Mouse (Mus musculus) limb, embryonic 14.5 days (tissue): ENCODE measurements around the gene Gm10220. TPM values are rescaled to one million over a fixed set of nuclear protein-coding genes. Genes with fewer than 3 reads are reported as not detected.
"Not testable (repeated sequence)": the region's sequence is repeated elsewhere in the genome, so short reads cannot be mapped to it uniquely, and the experiment has no call there.

Experiments used
- ATAC-seq: fragments of 200-750 bp; cut with Nextera tagmentation; 2 replicates; pipeline ENCODE4 v1.8.0; 2017; ENCODE audit warnings: low read depth, moderate number of reproducible peaks, moderate TSS enrichment; ENCODE audit not compliant: low FRiP score
- DNase-seq: peaks from one replicate; pipeline ENCODE4 v3.0.0-alpha.2; 2015; ENCODE audit warnings: low spot score
- H3K27ac ChIP-seq: fragments of 300-500 bp; sonication (generic); replicated peaks from 2 replicates; pipeline ENCODE4 v1.5.1; 2014; ENCODE audit warnings: low read depth, mild to moderate bottlenecking, low read length, moderate library complexity, mixed read lengths
- H3K27me3 ChIP-seq: fragments of 300-500 bp; sonication (generic); 2 replicates; pipeline ENCODE4 v1.6.1; 2014; ENCODE audit warnings: low read length, mixed read lengths; ENCODE audit not compliant: control insufficient read depth, insufficient read depth
- H3K36me3 ChIP-seq: fragments of 300-500 bp; sonication (generic); 2 replicates; pipeline ENCODE4 v1.6.1; 2014; ENCODE audit warnings: mild to moderate bottlenecking, low read length, moderate library complexity, mixed read lengths; ENCODE audit not compliant: control insufficient read depth, insufficient read depth
- H3K4me1 ChIP-seq: fragments of 300-500 bp; sonication (generic); 2 replicates; pipeline ENCODE4 v1.6.1; 2014; ENCODE audit warnings: antibody characterized with exemption, low read length, mixed read lengths; ENCODE audit not compliant: control insufficient read depth, insufficient read depth
- H3K4me2 ChIP-seq: fragments of 300-500 bp; sonication (generic); replicated peaks from 2 replicates; pipeline ENCODE4 v1.6.1; 2014; ENCODE audit warnings: low read depth, mild to moderate bottlenecking, low read length, moderate library complexity; ENCODE audit not compliant: severe bottlenecking
- H3K4me3 ChIP-seq: fragments of 300-500 bp; sonication (generic); replicated peaks from 2 replicates; pipeline ENCODE4 v1.5.1; 2014; ENCODE audit warnings: low read length
- H3K9ac ChIP-seq: fragments of 300-500 bp; sonication (generic); 2 replicates; pipeline ENCODE4 v1.6.1; 2014; ENCODE audit warnings: mild to moderate bottlenecking, low read depth, low read length, moderate library complexity; ENCODE audit not compliant: severe bottlenecking
- H3K9me3 ChIP-seq: fragments of 300-500 bp; sonication (generic); 2 replicates; pipeline ENCODE4 v1.6.1; 2016; ENCODE audit warnings: low read length; ENCODE audit not compliant: control insufficient read depth
- POLR2A ChIP-seq: fragments of 200-500 bp; IDR thresholded peaks from 2 replicates; pipeline ENCODE4 v1.8.0; 2012; ENCODE audit warnings: inconsistent platforms, mild to moderate bottlenecking, moderate library complexity, borderline replicate concordance; ENCODE audit not compliant: insufficient read depth, insufficient read length; ENCODE audit errors: extremely low read depth
- WGBS: fragments of 180-500 bp; shearing (Covaris S2); extraction: QIAGEN DNeasy Blood & Tissue Kit; methylation state at CpG from one replicate; pipeline ENCODE4 v1.1.7; 2014; 5-methylcytosine and 5-hydroxymethylcytosine counted together
- polyA plus RNA-seq, 2 experiments: library from polyadenylated mRNA; depleted of rRNA in 1 of 2; stranded (reverse) in 1 of 2; unstranded in 1 of 2; fragments of >200 nt; fragmentation: Nextera tagmentation in 1 of 2; extraction: Ambion mirVana in 1 of 2; gene quantifications; 2 replicates each; pipeline versions ENCODE4 v1.2.1 to v1.2.3; 2012 to 2014

Gene Gm10220
- polyA plus RNA-seq, 2 experiments, result 0.08 TPM; not detected in 1

- no peak overlapping the region for H3K4me3 ChIP-seq
- 66% methylated on average over 6 of the region's 6 CpGs for WGBS
- no peak overlapping the region for H3K27ac ChIP-seq
Measured at GRCm38 (mm10) chr5:26142891-26143290, 21.7 kb upstream of the Gm10220 start.

DNA sequence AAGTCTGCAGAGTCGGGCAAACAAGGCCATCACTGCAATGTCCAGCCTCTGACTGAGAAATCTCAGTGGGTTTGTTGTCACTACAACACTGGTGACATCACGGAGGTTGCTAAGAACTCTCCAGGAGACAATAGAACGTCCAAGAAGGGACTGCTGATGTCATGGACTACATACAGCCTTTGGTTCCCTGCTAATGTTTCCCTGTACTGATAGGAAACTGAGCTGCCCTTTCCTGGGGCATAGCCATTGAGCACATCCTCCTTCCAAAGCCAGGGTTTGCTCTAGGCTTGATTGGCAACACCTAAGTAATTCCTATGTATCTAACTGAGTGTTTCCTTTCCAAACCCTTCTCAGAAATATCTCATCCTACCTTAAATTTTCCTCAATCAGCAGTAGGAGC, 16.0 kb downstream of the Gm10220 start, which contains the start of gene 5031410I06Rik:
TSS of gene 5031410I06Rik (minus strand) at position 101 of the 400 bp plus-strand sequence.
- not testable (repeated sequence) for H3K9me3 ChIP-seq, H3K4me1 ChIP-seq, H3K36me3 ChIP-seq, ATAC-seq, H3K9ac ChIP-seq, DNase-seq, H3K27ac ChIP-seq, H3K4me2 ChIP-seq, H3K27me3 ChIP-seq, H3K4me3 ChIP-seq
- WGBS, result no CpG with 5 or more reads among the region's 3 CpGs

More at GRCm38 (mm10) chr5:26142891-26143290, 21.7 kb upstream of the Gm10220 start:
- Histone ChIP-seq H3K9me3 (no peaks in the 10 kb centered on the region), H3K27me3 (no peaks in the 10 kb centered on the region), H3K4me2 (no peak overlapping the region), H3K9ac (no peak overlapping the region), H3K4me1 (no peaks in the 10 kb centered on the region), H3K36me3 (no peaks in the 10 kb centered on the region)
- no peak for DNase-seq
- ATAC-seq, result no peak
- no peak for TF ChIP-seq POLR2A

GRCm38 (mm10) chr5:26089191-26089590, 32.0 kb downstream of the Gm10220 start, which contains the start of gene Gm10471:
TSS of gene Gm10471 (minus strand) at chr5:26089291.
- H3K4me1 ChIP-seq, H3K27ac ChIP-seq, DNase-seq, H3K9ac ChIP-seq, H3K4me2 ChIP-seq, ATAC-seq, H3K4me3 ChIP-seq, H3K36me3 ChIP-seq, H3K9me3 ChIP-seq, H3K27me3 ChIP-seq: not testable (repeated sequence)
- 65% methylated on average over 1 of the region's 1 CpGs for WGBS

DNA sequence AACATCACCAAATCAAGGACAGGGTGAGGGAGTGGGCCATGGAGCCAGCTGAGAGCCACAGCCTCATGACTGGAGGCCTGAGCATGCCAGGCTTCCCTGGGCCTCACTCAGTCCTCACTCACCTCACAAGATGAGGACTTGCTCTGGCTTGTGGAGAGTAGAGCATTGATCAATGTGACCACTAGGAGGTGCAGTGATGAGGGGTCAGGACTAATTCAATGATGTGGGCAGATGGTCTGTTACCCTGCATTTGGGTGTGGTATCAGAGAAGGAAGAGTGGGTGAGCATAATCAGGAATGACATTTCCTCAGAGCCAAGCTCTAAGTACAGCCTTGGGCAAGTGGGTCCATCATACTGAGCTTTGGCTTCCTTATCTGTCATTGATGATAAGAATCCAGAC, 42.2 kb downstream of the Gm10220 start:
- H3K4me3 ChIP-seq, ATAC-seq, H3K27ac ChIP-seq, H3K4me2 ChIP-seq, H3K36me3 ChIP-seq, H3K4me1 ChIP-seq, H3K9me3 ChIP-seq, DNase-seq, H3K9ac ChIP-seq, H3K27me3 ChIP-seq: not testable (repeated sequence)

DNA sequence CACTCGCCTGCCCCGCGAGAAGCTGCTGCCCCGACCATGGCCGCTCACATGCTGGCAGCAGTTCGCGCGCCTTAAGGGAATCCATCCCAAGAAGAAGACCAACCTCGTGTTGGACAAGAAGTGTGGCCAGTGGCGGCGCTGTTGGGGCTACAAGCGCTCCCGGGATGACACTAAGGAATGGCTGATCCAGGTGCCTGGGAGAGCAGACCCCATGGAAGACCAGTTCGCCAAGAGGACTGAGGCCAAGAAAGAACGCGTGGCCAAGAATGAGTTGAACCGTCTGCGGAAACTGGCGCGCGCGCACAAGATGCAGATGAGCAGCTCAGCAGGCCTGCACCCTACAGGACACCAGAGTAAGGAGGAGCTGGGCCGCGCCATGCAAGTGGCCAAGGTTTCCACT, 50.5 kb downstream of the Gm10220 start:
- H3K4me3 ChIP-seq, result no peak overlapping the region
- WGBS, result 88% methylated on average over 24 of the region's 24 CpGs
- no peak overlapping the region for H3K9ac ChIP-seq
- no peak overlapping the region for H3K4me2 ChIP-seq
- no peak for TF ChIP-seq POLR2A
- H3K27me3 ChIP-seq, result no peaks in the 10 kb centered on the region
- H3K27ac ChIP-seq, result no peak overlapping the region
- no peaks in the 10 kb centered on the region for H3K9me3 ChIP-seq
- no peaks in the 10 kb centered on the region for H3K36me3 ChIP-seq
- no peaks in the 10 kb centered on the region for H3K4me1 ChIP-seq
- DNase-seq (no peak), ATAC-seq (no peak)

Other genes starting within 250 kb of the Gm10220 start
- gene Gm21663, start 179.0 kb downstream of the Gm10220 start, polyA plus RNA-seq (2012; rRNA removed), result not detected in 2 replicates
- 0.19 TPM in 1 of 2 replicates, not detected in the other for gene Gm21663, start 179.0 kb downstream of the Gm10220 start, polyA plus RNA-seq (2014; fragmentation: Nextera tagmentation; extraction: Ambion mirVana)
- gene Gm21671, start 167.0 kb downstream of the Gm10220 start, polyA plus RNA-seq (2012; rRNA removed), result 0.03 TPM in 1 of 2 replicates, not detected in the other
- gene Gm21671, start 167.0 kb downstream of the Gm10220 start, polyA plus RNA-seq (2014; fragmentation: Nextera tagmentation; extraction: Ambion mirVana), result 0.12 TPM in 1 of 2 replicates, not detected in the other
- gene Gm21680, start 148.8 kb downstream of the Gm10220 start, polyA plus RNA-seq (2012; rRNA removed), result not detected in 2 replicates
- 0.12 and 0.18 TPM in 2 replicates for gene Gm21680, start 148.8 kb downstream of the Gm10220 start, polyA plus RNA-seq (2014; fragmentation: Nextera tagmentation; extraction: Ambion mirVana)
- not detected in 2 replicates for gene Gm21698, start 132.8 kb downstream of the Gm10220 start, polyA plus RNA-seq (2012; rRNA removed)
- 0.07 and 0.12 TPM in 2 replicates for gene Gm21698, start 132.8 kb downstream of the Gm10220 start, polyA plus RNA-seq (2014; fragmentation: Nextera tagmentation; extraction: Ambion mirVana)
- not detected in 2 replicates for gene Gm1979, start 116.6 kb downstream of the Gm10220 start, polyA plus RNA-seq (2012; rRNA removed)
- 0.15 and 0.30 TPM in 2 replicates for gene Gm1979, start 116.6 kb downstream of the Gm10220 start, polyA plus RNA-seq (2014; fragmentation: Nextera tagmentation; extraction: Ambion mirVana)
- not detected in 2 replicates for gene Gm5862, start 98.5 kb downstream of the Gm10220 start, polyA plus RNA-seq (2012; rRNA removed)
- gene Gm5862, start 98.5 kb downstream of the Gm10220 start, polyA plus RNA-seq (2014; fragmentation: Nextera tagmentation; extraction: Ambion mirVana), result not detected in 2 replicates
- gene Speer4a, start 81.9 kb downstream of the Gm10220 start, polyA plus RNA-seq (2012; rRNA removed), result not detected in 2 replicates
- not detected in 2 replicates for gene Speer4a, start 81.9 kb downstream of the Gm10220 start, polyA plus RNA-seq (2014; fragmentation: Nextera tagmentation; extraction: Ambion mirVana)
- gene Gm7347, start 62.8 kb downstream of the Gm10220 start, polyA plus RNA-seq (2012; rRNA removed), result not detected in 2 replicates
- gene Gm7347, start 62.8 kb downstream of the Gm10220 start, polyA plus RNA-seq (2014; fragmentation: Nextera tagmentation; extraction: Ambion mirVana), result 0.07 and 0.14 TPM in 2 replicates
- not detected in 2 replicates for gene Gm10471, start 32.1 kb downstream of the Gm10220 start, polyA plus RNA-seq (2012; rRNA removed)
- 0.07 and 0.11 TPM in 2 replicates for gene Gm10471, start 32.1 kb downstream of the Gm10220 start, polyA plus RNA-seq (2014; fragmentation: Nextera tagmentation; extraction: Ambion mirVana)
- not detected in 2 replicates for gene 5031410I06Rik, start 16.1 kb downstream of the Gm10220 start, polyA plus RNA-seq (2012; rRNA removed)
- gene 5031410I06Rik, start 16.1 kb downstream of the Gm10220 start, polyA plus RNA-seq (2014; fragmentation: Nextera tagmentation; extraction: Ambion mirVana), result not detected in 2 replicates
- 0.09 and 0.14 TPM in 2 replicates for gene Gm7361, start 136.3 kb upstream of the Gm10220 start, polyA plus RNA-seq (2012; rRNA removed)
- 0.07 TPM in 1 of 2 replicates, not detected in the other for gene Gm7361, start 136.3 kb upstream of the Gm10220 start, polyA plus RNA-seq (2014; fragmentation: Nextera tagmentation; extraction: Ambion mirVana)